Mouse (Mus musculus) liver, adult 10 weeks (tissue): ENCODE results near the gene Ppp1r3g. TPM values are rescaled to one million over a fixed set of nuclear protein-coding genes. Genes with fewer than 3 reads are reported as not detected.

Experiments used
- polyA plus RNA-seq: library from polyadenylated mRNA; stranded (reverse); fragments of 350-450 nt; fragmentation: Illumina TruSeq; extraction: RNeasy Lipid Tissue Mini Kit (QIAGEN cat#74804); gene quantifications from one replicate; pipeline ENCODE4 v1.2.3, GENCODE M21; 2014; ENCODE audit warnings: low read depth, low replicate concordance

Gene Ppp1r3g
- 0.42 TPM for polyA plus RNA-seq

GRCm38 (mm10) chr13:35958539-35958938 lies at the start of gene Ppp1r3g:
TSS of gene Ppp1r3g (plus strand) at chr13:35958839.

Other genes with a start within 250 kb of the Ppp1r3g start
- gene Rpp40, start 52.5 kb upstream of the Ppp1r3g start, polyA plus RNA-seq: 6.6 TPM
- 27.7 TPM for gene Fars2, start 158.6 kb downstream of the Ppp1r3g start, polyA plus RNA-seq
- 12.1 TPM for gene Lyrm4, start 158.7 kb downstream of the Ppp1r3g start, polyA plus RNA-seq